Mouse (Mus musculus) midbrain, embryonic 15.5 days (tissue): ENCODE measurements around the gene Dkkl1. TPM values are rescaled to one million over a fixed set of nuclear protein-coding genes. Genes with fewer than 3 reads are reported as not detected.
A peak's percentile ranks its signal among the peaks of the same experiment; 100 is the strongest.
"Not testable (repeated sequence)": the region's sequence is repeated elsewhere in the genome, so short reads cannot be mapped to it uniquely, and the experiment has no call there.

ENCODE experiments used
- ATAC-seq: fragments of 200-750 bp; cut with Nextera tagmentation; replicated peaks from 2 replicates; pipeline ENCODE4 v1.8.0; 2017; ENCODE audit warnings: moderate TSS enrichment
- H3K27ac ChIP-seq: fragments of 300-500 bp; sonication (generic); 2 replicates; pipeline ENCODE4 v1.5.1; 2015; ENCODE audit warnings: mild to moderate bottlenecking, inconsistent platforms
- H3K27me3 ChIP-seq: fragments of 300-500 bp; sonication (generic); replicated peaks from 2 replicates; pipeline ENCODE4 v1.6.1; 2015; ENCODE audit warnings: inconsistent platforms
- H3K36me3 ChIP-seq: fragments of 300-500 bp; sonication (generic); replicated peaks from 2 replicates; pipeline ENCODE4 v1.6.1; 2015; ENCODE audit warnings: inconsistent platforms
- H3K4me1 ChIP-seq: fragments of 300-500 bp; sonication (generic); 2 replicates; pipeline ENCODE4 v1.6.1; 2015; ENCODE audit warnings: inconsistent platforms
- H3K4me2 ChIP-seq: fragments of 300-500 bp; sonication (generic); 2 replicates; pipeline ENCODE4 v1.6.1; 2015; ENCODE audit warnings: inconsistent platforms, mild to moderate bottlenecking, moderate library complexity
- H3K4me3 ChIP-seq: fragments of 300-500 bp; sonication (generic); 2 replicates; pipeline ENCODE4 v1.5.1; 2015; ENCODE audit warnings: mild to moderate bottlenecking, inconsistent platforms
- H3K9ac ChIP-seq: fragments of 300-500 bp; sonication (generic); 2 replicates; pipeline ENCODE4 v1.6.1; 2015; ENCODE audit warnings: mild to moderate bottlenecking, inconsistent platforms
- H3K9me3 ChIP-seq: fragments of 300-500 bp; sonication (generic); 2 replicates; pipeline ENCODE4 v1.6.1; 2016; ENCODE audit warnings: inconsistent platforms
- WGBS: fragments of 180-500 bp; shearing (Covaris S2); methylation state at CpG from one replicate; pipeline ENCODE4 v1.1.7; 2015; ENCODE audit warnings: mixed read lengths; 5-methylcytosine and 5-hydroxymethylcytosine counted together
- polyA plus RNA-seq: library from polyadenylated mRNA; unstranded; fragments of >200 nt; fragmentation: Nextera tagmentation; extraction: Ambion mirVana; gene quantifications from 2 replicates; pipeline ENCODE4 v1.2.1, GENCODE M21; 2015

Dkkl1 gene
- polyA plus RNA-seq, 1 experiment from 2014 or later, result 5.8 TPM

DNA sequence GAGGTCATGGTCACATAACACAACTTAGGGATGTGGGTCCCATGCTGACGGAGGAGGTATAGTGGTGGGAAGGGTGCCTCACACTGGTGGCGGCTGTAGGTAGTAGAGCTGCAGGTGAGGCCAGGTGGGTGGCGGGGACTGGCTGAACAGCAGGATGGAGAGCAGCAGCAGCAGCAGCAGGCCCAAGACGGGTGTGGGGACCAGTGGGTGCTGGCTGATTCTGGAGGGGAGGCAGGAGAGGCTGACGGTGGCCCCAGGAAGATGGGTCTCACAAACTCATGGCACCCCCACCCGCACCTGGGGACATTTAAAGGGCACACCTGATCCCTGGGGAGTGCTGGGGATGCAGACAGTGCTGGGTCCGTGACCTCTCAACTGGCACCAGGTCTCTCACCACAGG, 28.3 kb downstream of the Dkkl1 start:
- 65% methylated on average over 7 of the region's 7 CpGs for WGBS
- ATAC-seq, result no peak

DNA sequence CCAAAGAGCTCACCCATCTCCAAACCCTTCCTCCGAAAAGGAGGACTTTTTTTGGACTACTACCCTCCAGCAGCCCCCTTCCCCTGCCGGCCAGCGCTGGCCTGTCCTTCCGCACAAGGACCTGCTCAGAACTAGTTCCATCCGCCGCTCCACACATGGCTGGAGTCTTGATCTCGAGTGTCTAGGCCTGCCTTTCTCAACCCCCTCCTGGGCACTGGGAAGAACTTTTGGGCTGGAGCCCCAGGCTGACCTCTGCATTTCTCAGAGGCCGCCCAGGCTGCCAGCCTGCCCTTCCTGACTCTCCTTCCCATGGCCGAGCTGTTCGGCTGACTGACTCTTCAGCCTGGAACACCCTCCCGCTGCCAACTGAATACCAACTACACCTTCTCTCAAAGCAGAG, 29.3 kb downstream of the Dkkl1 start:
- WGBS, result 17% methylated on average over 11 of the region's 11 CpGs
- Histone ChIP-seq H3K4me2 (peak overlapping the region; percentile 62), H3K4me1 (peaks cover 24% of the 10 kb centered on the region), H3K27me3 (peaks cover 81% of the 10 kb centered on the region), H3K9me3 (no peaks in the 10 kb centered on the region), H3K4me3 (peak overlapping the region; percentile 37), H3K9ac (peak overlapping the region; percentile 25; the same call in 1 of the 2 replicates), H3K27ac (no peak overlapping the region), H3K36me3 (no peaks in the 10 kb centered on the region)
- no peak; the same call in 1 of the 2 replicates for ATAC-seq

More for the DNA sequence above, 28.3 kb downstream of the Dkkl1 start:
- H3K4me3 ChIP-seq, result no peak overlapping the region
- peaks cover 24% of the 10 kb centered on the region for H3K4me1 ChIP-seq
- H3K9me3 ChIP-seq, result no peaks in the 10 kb centered on the region
- no peak overlapping the region for H3K27ac ChIP-seq
- no peak overlapping the region for H3K4me2 ChIP-seq
- no peak overlapping the region for H3K9ac ChIP-seq
- H3K27me3 ChIP-seq, result peaks cover 70% of the 10 kb centered on the region
- H3K36me3 ChIP-seq, result no peaks in the 10 kb centered on the region

DNA sequence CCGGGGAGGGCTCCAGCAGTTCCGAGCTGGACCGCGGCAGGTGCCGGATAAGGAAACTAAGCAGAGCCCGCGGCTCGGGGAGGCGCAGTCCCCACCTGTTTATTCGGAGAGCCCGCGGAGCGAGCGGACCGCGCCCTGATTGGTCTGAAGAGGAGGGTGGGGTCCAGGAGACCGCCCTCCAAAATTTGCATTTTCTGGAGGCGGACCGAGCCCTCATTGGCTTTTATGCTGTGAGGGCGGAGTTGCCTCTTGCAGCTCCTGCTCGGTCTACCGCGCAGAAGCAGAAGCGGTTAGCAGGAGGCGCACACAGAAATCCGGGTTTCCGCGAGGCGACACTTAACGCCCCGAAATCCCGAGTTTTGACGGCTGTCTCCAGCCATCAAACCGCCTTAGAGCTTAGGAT, 29.7 kb downstream of the Dkkl1 start:
- H3K27ac ChIP-seq, result no peak overlapping the region
- H3K4me3 ChIP-seq, result peak overlapping the region; percentile 37
- no peaks in the 10 kb centered on the region for H3K9me3 ChIP-seq
- H3K9ac ChIP-seq, result peak overlapping the region; percentile 25; the same call in 1 of the 2 replicates
- peaks cover 24% of the 10 kb centered on the region for H3K4me1 ChIP-seq
- under 1% methylated on average over 34 of the region's 34 CpGs for WGBS
- H3K27me3 ChIP-seq, result peaks cover 85% of the 10 kb centered on the region
- H3K36me3 ChIP-seq, result no peaks in the 10 kb centered on the region
- ATAC-seq, result peak; percentile 84
- H3K4me2 ChIP-seq, result peak overlapping the region; percentile 62

DNA sequence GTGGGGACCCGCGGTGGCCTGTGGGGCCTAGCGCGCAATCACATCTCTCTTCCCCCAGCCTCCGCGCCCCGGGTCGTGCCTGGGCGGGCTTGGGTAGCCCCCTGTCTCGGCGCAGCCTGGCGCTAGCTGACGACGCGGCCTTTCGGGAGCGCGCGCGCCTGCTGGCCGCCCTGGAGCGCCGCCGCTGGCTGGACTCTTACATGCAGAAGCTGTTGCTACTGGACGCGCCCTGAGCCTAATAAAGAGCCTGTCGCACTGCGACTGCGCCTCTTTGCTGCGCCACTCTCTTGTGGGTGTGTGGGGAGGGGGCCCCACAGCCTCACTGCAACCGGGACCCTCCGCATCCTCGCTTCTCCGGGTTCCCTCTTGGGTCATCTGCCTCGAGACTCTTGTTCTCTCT, 30.4 kb downstream of the Dkkl1 start:
- peak overlapping the region; percentile 2; the same call in 1 of the 2 replicates for H3K9ac ChIP-seq
- no peaks in the 10 kb centered on the region for H3K9me3 ChIP-seq
- peak overlapping the region; percentile 62 for H3K4me2 ChIP-seq
- H3K27me3 ChIP-seq, result peaks cover 90% of the 10 kb centered on the region
- H3K36me3 ChIP-seq, result no peaks in the 10 kb centered on the region
- H3K27ac ChIP-seq, result no peak overlapping the region
- peak overlapping the region; percentile 37 for H3K4me3 ChIP-seq
- ATAC-seq, result no peak; the same call in 1 of the 2 replicates
- 3% methylated on average over 34 of the region's 35 CpGs for WGBS
- H3K4me1 ChIP-seq, result peaks cover 24% of the 10 kb centered on the region

DNA sequence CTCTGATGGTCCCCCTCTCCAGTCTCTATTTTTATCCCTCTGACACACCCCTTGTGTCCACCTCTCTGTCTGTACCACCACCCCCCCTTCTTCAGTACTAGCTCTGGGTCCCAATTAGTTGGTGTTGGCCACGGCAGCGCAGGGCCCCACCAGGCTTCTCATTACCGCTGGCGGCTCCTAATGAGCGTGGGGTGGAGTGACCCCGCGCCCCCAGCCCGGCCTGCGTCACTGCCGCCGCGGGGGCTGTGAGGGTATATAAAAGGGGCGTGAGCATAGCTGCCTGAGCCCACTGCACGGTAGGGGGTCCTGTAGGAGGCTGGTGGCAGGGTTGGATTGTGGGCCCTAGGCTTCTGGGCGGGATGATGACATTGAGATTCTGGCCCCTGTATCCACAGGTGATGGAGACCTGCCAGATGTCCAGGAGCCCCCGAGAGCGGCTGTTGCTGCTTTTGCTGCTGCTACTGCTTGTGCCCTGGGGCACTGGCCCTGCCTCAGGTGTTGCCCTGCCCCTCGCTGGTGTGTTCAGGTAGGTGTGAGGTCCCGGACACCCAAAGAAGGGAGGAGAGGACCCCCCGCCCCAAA, 31.0 kb downstream of the Dkkl1 start, which contains the start of gene Pth2:
Pth2 (plus strand) TSS at position 100 of the 582 bp plus-strand sequence.
- peak within 1 kb of the TSS; percentile 2; the same call in 1 of the 2 replicates for H3K9ac ChIP-seq
- H3K4me3 ChIP-seq, result peak within 1 kb of the TSS; percentile 37
- H3K27ac ChIP-seq, result no peak within 1 kb of the TSS
- peak within 1 kb of the TSS; percentile 62 for H3K4me2 ChIP-seq
- H3K4me1 ChIP-seq, result peaks cover 30% of the 10 kb centered on the region
- no peaks in the 10 kb centered on the region for H3K9me3 ChIP-seq
- ATAC-seq, result no peak
- peaks cover 96% of the 10 kb centered on the region for H3K27me3 ChIP-seq
- H3K36me3 ChIP-seq, result no peaks in the 10 kb centered on the region
- 18% methylated on average over 20 of the region's 20 CpGs for WGBS

DNA sequence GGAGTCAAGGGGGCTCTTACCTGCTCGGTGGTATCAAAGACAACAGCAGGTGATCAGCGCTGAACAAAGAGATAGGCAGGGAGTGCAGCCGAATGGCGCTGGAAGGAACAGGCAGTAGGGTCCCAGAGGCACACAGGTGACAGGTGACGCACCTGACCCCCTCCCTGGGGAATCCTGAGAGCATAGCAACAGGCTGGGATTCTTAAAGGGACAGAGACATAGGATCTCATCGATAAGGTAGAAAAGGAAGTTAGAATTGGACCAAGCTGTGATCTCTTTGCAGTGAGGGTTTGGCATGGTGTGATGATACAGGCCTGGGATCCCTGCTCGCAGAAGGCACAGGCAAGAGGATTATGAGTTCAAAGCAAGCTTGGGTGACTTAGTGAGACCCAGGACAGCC, 32.5 kb downstream of the Dkkl1 start, which contains the start of gene Gfy:
Gfy (minus strand) TSS at position 101 of the 400 bp plus-strand sequence.
- H3K4me3 ChIP-seq, result no peak within 1 kb of the TSS
- no peak within 1 kb of the TSS for H3K27ac ChIP-seq
- H3K36me3 ChIP-seq, result no peaks in the 10 kb centered on the region
- H3K4me2 ChIP-seq, result no peak within 1 kb of the TSS
- no peak within 1 kb of the TSS for H3K9ac ChIP-seq
- ATAC-seq, result no peak
- H3K27me3 ChIP-seq, result peaks cover 99% of the 10 kb centered on the region
- WGBS, result 23% methylated on average over 7 of the region's 7 CpGs
- no peaks in the 10 kb centered on the region for H3K9me3 ChIP-seq
- H3K4me1 ChIP-seq, result peaks cover 33% of the 10 kb centered on the region

DNA sequence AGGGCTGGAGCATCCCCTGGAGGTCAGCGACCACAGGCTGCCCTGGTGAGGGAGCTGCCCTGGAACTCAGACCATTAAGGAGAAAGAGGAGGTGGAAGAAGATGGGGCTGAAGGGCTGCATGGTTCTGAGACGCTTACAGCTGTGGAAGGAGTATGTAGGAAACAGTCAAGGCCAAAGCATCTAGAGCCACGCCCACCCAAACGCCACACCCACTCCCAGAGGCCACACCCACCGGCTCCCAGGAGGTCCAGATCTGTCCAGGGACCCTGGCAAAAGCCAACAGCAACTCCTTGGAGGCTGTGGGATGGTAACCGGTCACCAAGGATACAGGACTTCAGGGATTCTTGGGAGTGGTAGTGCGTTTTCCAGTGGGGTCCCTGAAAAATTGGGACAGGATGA, 33.4 kb downstream of the Dkkl1 start:
- H3K4me1 ChIP-seq, result peaks cover 33% of the 10 kb centered on the region
- no peaks in the 10 kb centered on the region for H3K36me3 ChIP-seq
- H3K4me3 ChIP-seq, result no peak overlapping the region
- H3K4me2 ChIP-seq, result no peak overlapping the region
- no peak overlapping the region for H3K27ac ChIP-seq
- no peaks in the 10 kb centered on the region for H3K9me3 ChIP-seq
- 24% methylated on average over 7 of the region's 7 CpGs for WGBS
- no peak for ATAC-seq
- peaks cover 96% of the 10 kb centered on the region for H3K27me3 ChIP-seq
- no peak overlapping the region for H3K9ac ChIP-seq

DNA sequence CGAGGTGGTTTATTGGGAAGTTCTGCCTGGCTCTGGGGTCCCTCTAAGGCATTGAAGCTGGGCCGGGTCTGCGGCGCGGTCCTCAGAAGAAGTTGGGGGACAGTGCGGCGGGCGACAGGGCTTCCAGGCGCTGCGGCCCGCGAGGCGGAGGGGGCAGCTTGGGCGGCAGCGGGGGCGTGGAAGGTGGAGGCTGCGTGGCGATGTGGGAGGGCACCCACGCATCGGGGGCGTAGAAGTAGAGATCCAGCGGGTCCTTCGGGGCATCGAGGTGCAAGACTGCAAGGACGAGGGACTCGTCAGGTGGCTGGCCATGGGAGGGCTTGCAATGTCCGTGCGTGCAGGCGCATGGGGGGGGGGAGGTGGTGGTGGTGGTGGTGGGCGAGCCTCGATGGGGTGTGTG, 35.6 kb downstream of the Dkkl1 start:
- no peak for ATAC-seq
- 0 out of 2 replicates have a peak overlapping the region, but pooled peaks have one; percentile 4 for H3K9ac ChIP-seq
- peak overlapping the region; percentile 18 for H3K4me3 ChIP-seq
- H3K4me2 ChIP-seq, result peak overlapping the region; percentile 35
- H3K4me1 ChIP-seq, result peaks cover 19% of the 10 kb centered on the region
- WGBS, result 4% methylated on average over 28 of the region's 31 CpGs
- H3K27me3 ChIP-seq, result peaks cover 80% of the 10 kb centered on the region
- H3K9me3 ChIP-seq, result no peaks in the 10 kb centered on the region
- no peaks in the 10 kb centered on the region for H3K36me3 ChIP-seq
- H3K27ac ChIP-seq, result no peak overlapping the region

DNA sequence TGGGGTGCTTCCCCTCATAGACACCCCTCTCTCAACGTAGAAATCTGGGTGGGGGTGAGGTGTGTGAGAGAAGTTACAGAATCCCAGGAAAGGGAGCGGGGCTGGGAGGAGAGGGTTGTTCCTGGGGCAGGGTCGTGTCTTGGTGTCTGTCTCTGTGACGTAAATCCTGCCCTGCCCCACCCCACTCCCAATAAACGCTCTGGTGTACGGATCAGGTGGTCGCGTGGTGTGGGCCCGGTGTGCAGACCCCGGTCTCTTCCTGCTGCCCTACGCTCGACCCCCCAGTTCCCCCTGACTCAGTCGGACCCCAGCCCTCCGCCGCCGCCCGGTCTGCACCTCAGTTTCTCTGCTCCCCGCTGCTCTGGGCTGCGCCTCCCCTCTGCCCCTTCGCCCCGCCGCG, 36.0 kb downstream of the Dkkl1 start:
- no peaks in the 10 kb centered on the region for H3K36me3 ChIP-seq
- peak overlapping the region; percentile 35 for H3K4me2 ChIP-seq
- no peak overlapping the region for H3K27ac ChIP-seq
- 0 out of 2 replicates have a peak overlapping the region, but pooled peaks have one; percentile 4 for H3K9ac ChIP-seq
- peaks cover 15% of the 10 kb centered on the region for H3K4me1 ChIP-seq
- peaks cover 76% of the 10 kb centered on the region for H3K27me3 ChIP-seq
- H3K4me3 ChIP-seq, result peak overlapping the region; percentile 18
- no peaks in the 10 kb centered on the region for H3K9me3 ChIP-seq
- ATAC-seq, result no peak
- WGBS, result 2% methylated on average over 23 of the region's 23 CpGs

DNA sequence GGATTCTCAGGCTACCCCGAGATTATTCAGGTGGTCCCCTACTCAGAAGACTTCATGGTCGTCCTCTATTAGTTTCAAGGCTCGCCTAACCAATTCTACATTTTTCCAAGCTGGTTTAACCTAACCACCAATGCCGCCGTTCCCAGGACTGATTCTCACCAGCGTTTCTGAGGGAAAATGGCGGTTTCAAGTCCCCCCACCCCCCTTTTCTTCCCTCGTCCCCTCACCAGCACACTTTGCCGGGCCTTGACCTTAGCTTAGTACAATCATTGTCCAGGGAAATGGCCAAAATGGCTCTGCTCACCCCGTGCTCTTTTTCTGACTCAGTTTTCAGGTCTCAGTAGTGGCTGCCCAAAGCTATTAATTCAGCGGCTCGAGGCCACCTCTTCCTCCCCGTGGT, 36.5 kb downstream of the Dkkl1 start:
- H3K27ac ChIP-seq, result no peak overlapping the region
- no peak overlapping the region for H3K4me2 ChIP-seq
- H3K4me3 ChIP-seq, result no peak overlapping the region
- WGBS, result 4% methylated on average over 13 of the region's 13 CpGs
- ATAC-seq, result no peak
- peaks cover 14% of the 10 kb centered on the region for H3K4me1 ChIP-seq
- no peaks in the 10 kb centered on the region for H3K9me3 ChIP-seq
- H3K36me3 ChIP-seq, result no peaks in the 10 kb centered on the region
- no peak overlapping the region for H3K9ac ChIP-seq
- peaks cover 71% of the 10 kb centered on the region for H3K27me3 ChIP-seq

DNA sequence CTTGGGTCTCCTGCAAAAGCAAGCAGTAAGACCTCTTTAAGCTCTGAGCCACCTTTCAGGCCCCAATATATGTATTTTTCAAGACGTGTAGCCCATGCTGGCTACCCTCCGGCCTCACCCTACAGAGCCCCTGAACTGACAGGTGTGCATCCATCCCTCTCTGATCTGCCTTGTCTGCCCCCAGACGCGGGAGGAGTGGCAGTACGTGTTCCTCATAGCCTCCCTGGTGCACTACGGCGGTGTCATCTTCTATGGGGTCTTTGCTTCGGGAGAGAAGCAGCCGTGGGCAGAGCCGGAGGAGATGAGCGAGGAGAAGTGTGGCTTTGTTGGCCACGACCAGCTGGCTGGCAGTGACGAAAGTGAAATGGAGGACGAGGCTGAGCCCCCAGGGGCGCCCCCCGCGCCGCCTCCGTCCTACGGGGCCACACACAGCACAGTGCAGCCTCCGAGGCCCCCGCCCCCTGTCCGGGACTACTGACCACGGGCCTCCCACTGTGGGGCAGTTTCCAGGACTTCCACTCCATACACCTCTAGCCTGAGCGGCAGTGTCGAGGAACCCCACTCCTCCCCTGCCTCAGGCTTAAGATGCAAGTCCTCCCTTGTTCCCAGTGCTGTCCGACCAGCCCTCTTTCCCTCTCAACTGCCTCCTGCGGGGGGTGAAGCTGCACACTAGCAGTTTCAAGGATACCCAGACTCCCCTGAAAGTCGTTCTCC, 37.2 kb downstream of the Dkkl1 start:
- no peak overlapping the region for H3K4me3 ChIP-seq
- no peaks in the 10 kb centered on the region for H3K9me3 ChIP-seq
- H3K27me3 ChIP-seq, result peaks cover 71% of the 10 kb centered on the region
- no peaks in the 10 kb centered on the region for H3K36me3 ChIP-seq
- peaks cover 14% of the 10 kb centered on the region for H3K4me1 ChIP-seq
- ATAC-seq, result no peak
- 2% methylated on average over 29 of the region's 29 CpGs for WGBS
- H3K4me2 ChIP-seq, result no peak overlapping the region
- H3K9ac ChIP-seq, result no peak overlapping the region
- H3K27ac ChIP-seq, result no peak overlapping the region

DNA sequence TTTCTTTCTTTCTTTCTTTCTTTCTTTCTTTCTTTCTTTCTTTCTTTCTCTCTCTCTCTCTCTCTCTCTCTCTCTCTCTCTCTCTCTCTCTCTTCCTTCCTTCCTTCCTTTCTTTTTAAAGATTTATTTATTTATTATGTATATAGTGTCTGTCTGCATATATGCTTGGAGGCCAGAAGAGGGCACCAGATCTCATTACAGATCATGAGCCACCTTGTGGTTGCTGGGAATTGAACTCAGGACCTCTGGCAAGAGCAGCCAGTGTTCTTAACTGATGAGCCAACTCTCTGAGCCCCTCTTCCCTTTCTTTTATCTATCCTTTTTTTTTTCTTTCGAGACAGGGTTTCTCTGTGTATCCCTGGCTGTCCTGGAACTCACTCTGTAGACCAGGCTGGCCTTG, 38.2 kb downstream of the Dkkl1 start:
- H3K27ac ChIP-seq, H3K9me3 ChIP-seq, H3K4me3 ChIP-seq, ATAC-seq, H3K36me3 ChIP-seq, H3K4me2 ChIP-seq, H3K9ac ChIP-seq: not testable (repeated sequence)
- Histone ChIP-seq H3K27me3 (peaks cover 71% of the 10 kb centered on the region), H3K4me1 (peaks cover 16% of the 10 kb centered on the region)
- WGBS, result 50% methylated on average over 1 of the region's 1 CpGs
